Mouse (Mus musculus): ENCODE data around the gene Srsf2. TPM values are rescaled to one million over a fixed set of nuclear protein-coding genes. Genes with fewer than 3 reads are reported as not detected.
A peak's percentile ranks its signal among the peaks of the same experiment; 100 is the strongest.

Srsf2 gene
- polyA plus RNA-seq, 1 experiment from 2014 or later = 413 TPM

GRCm38 (mm10) chr11:116880839-116881238 lies 27.9 kb upstream of the Srsf2 start:
- no peak for ATAC-seq (ENCODE audit: insufficient read depth)
- no peak overlapping the region for H3K4me2 ChIP-seq
- H3K4me3 ChIP-seq (replicated peaks) = no peak overlapping the region
- no peak overlapping the region for H3K27ac ChIP-seq (replicated peaks)
- H3K9me3 ChIP-seq (replicated peaks) = no peaks in the 10 kb centered on the region
- H3K27me3 ChIP-seq = peaks cover 7% of the 10 kb centered on the region; the same call in 1 of the 2 replicates
- WGBS (ENCODE audit: insufficient replicate concordance) = 62% methylated on average over 7 of the region's 7 CpGs
- no peaks in the 10 kb centered on the region; the same call in 1 of the 2 replicates for H3K4me1 ChIP-seq (replicated peaks)
- no peaks in the 10 kb centered on the region for H3K36me3 ChIP-seq (replicated peaks)
- no peak overlapping the region for H3K9ac ChIP-seq

- no peak overlapping the region for H3K9ac ChIP-seq
- ATAC-seq (ENCODE audit: insufficient read depth) = no peak
- H3K4me1 ChIP-seq (replicated peaks) = no peaks in the 10 kb centered on the region
- no peaks in the 10 kb centered on the region for H3K9me3 ChIP-seq (replicated peaks)
- no peaks in the 10 kb centered on the region for H3K27me3 ChIP-seq
- peaks cover 17% of the 10 kb centered on the region for H3K36me3 ChIP-seq (replicated peaks)
- no peak overlapping the region for H3K27ac ChIP-seq (replicated peaks)
- 82% methylated on average over 8 of the region's 8 CpGs for WGBS (ENCODE audit: insufficient replicate concordance)
- H3K4me2 ChIP-seq = no peak overlapping the region
- no peak overlapping the region for H3K4me3 ChIP-seq (replicated peaks)
Measured at GRCm38 (mm10) chr11:116878454-116878853, 25.6 kb upstream of the Srsf2 start.

DNA sequence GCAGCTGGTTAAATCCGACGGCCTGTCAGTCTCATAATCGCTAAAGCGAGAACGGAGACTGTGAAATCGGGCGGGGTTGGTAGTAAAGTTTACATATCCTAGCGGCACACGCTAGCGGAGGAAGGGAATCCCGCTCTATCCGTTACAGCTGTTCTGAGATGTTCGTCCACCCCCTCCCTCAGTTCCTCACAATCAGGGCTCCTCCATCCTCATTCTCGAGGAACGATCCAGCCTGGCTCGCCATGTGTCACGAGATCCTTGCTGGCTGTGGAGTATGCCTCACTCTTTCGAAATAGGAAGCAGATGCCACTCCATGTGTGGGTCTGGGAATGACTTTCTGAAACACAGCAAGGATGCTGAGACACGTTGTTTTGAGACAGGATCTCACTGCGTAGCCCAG lies 21.1 kb upstream of the Srsf2 start:
- no peak overlapping the region for H3K9ac ChIP-seq
- no peak for ATAC-seq (ENCODE audit: insufficient read depth)
- no peaks in the 10 kb centered on the region for H3K9me3 ChIP-seq (replicated peaks)
- no peak overlapping the region for H3K4me2 ChIP-seq
- 85% methylated on average over 20 of the region's 20 CpGs for WGBS (ENCODE audit: insufficient replicate concordance)
- no peak overlapping the region for H3K4me3 ChIP-seq (replicated peaks)
- H3K4me1 ChIP-seq (replicated peaks) = no peaks in the 10 kb centered on the region
- H3K27me3 ChIP-seq = no peaks in the 10 kb centered on the region
- no peak overlapping the region for H3K27ac ChIP-seq (replicated peaks)
- H3K36me3 ChIP-seq (replicated peaks) = peaks cover 42% of the 10 kb centered on the region

- no peaks in the 10 kb centered on the region for H3K4me1 ChIP-seq (replicated peaks)
- ATAC-seq (ENCODE audit: insufficient read depth) = no peak
- no peak overlapping the region for H3K4me3 ChIP-seq (replicated peaks)
- no peak overlapping the region for H3K4me2 ChIP-seq
- 78% methylated on average over 9 of the region's 9 CpGs for WGBS (ENCODE audit: insufficient replicate concordance)
- no peaks in the 10 kb centered on the region for H3K9me3 ChIP-seq (replicated peaks)
- peaks cover 42% of the 10 kb centered on the region for H3K36me3 ChIP-seq (replicated peaks)
- no peak overlapping the region for H3K9ac ChIP-seq
- no peaks in the 10 kb centered on the region for H3K27me3 ChIP-seq
- H3K27ac ChIP-seq (replicated peaks) = no peak overlapping the region
Measured at GRCm38 (mm10) chr11:116871538-116871937, 18.6 kb upstream of the Srsf2 start.

GRCm38 (mm10) chr11:116869641-116870040 lies 16.7 kb upstream of the Srsf2 start:
- Histone ChIP-seq H3K9me3 (replicated peaks) (no peaks in the 10 kb centered on the region), H3K36me3 (replicated peaks) (peaks cover 41% of the 10 kb centered on the region), H3K4me3 (replicated peaks) (no peak overlapping the region), H3K9ac (no peak overlapping the region), H3K27me3 (no peaks in the 10 kb centered on the region), H3K4me1 (replicated peaks) (no peaks in the 10 kb centered on the region), H3K27ac (replicated peaks) (no peak overlapping the region), H3K4me2 (no peak overlapping the region)
- ATAC-seq (ENCODE audit: insufficient read depth) = no peak
- 68% methylated on average over 4 of the region's 4 CpGs for WGBS (ENCODE audit: insufficient replicate concordance)

DNA sequence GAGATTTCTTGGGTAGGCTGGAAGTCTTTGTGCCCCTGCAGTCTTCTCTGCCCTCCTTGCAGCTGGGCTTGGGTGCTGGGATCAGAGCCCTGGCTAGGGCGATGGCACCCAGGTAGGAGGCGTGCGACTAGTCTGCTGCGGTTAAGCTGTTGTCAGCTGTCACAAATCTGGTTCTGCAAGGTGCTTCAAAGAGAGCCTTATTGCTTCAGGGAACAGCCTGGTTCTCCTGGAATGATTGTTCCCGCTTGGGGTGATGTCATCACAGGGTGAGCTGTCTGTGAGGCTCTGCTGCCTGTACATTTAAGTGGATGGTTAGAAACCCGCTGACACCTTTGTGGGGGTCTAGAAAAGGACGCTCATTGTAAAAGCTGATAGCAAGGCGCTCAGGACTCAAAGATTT lies 16.3 kb upstream of the Srsf2 start:
- Histone ChIP-seq H3K4me1 (replicated peaks) (no peaks in the 10 kb centered on the region; the same call in 1 of the 2 replicates), H3K4me2 (no peak overlapping the region), H3K36me3 (replicated peaks) (peaks cover 37% of the 10 kb centered on the region), H3K27ac (replicated peaks) (no peak overlapping the region), H3K27me3 (no peaks in the 10 kb centered on the region), H3K9me3 (replicated peaks) (no peaks in the 10 kb centered on the region), H3K4me3 (replicated peaks) (no peak overlapping the region), H3K9ac (no peak overlapping the region)
- WGBS (ENCODE audit: insufficient replicate concordance) = 77% methylated on average over 8 of the region's 8 CpGs
- ATAC-seq (ENCODE audit: insufficient read depth) = no peak

GRCm38 (mm10) chr11:116868129-116868528 lies 15.2 kb upstream of the Srsf2 start:
- no peaks in the 10 kb centered on the region; the same call in 1 of the 2 replicates for H3K4me1 ChIP-seq (replicated peaks)
- H3K36me3 ChIP-seq (replicated peaks) = peaks cover 36% of the 10 kb centered on the region
- no peak overlapping the region for H3K9ac ChIP-seq
- no peaks in the 10 kb centered on the region for H3K27me3 ChIP-seq
- WGBS (ENCODE audit: insufficient replicate concordance) = 56% methylated on average over 3 of the region's 3 CpGs
- ATAC-seq (ENCODE audit: insufficient read depth) = no peak
- no peak overlapping the region for H3K4me3 ChIP-seq (replicated peaks)
- H3K4me2 ChIP-seq = no peak overlapping the region
- H3K9me3 ChIP-seq (replicated peaks) = no peaks in the 10 kb centered on the region
- no peak overlapping the region for H3K27ac ChIP-seq (replicated peaks)

DNA sequence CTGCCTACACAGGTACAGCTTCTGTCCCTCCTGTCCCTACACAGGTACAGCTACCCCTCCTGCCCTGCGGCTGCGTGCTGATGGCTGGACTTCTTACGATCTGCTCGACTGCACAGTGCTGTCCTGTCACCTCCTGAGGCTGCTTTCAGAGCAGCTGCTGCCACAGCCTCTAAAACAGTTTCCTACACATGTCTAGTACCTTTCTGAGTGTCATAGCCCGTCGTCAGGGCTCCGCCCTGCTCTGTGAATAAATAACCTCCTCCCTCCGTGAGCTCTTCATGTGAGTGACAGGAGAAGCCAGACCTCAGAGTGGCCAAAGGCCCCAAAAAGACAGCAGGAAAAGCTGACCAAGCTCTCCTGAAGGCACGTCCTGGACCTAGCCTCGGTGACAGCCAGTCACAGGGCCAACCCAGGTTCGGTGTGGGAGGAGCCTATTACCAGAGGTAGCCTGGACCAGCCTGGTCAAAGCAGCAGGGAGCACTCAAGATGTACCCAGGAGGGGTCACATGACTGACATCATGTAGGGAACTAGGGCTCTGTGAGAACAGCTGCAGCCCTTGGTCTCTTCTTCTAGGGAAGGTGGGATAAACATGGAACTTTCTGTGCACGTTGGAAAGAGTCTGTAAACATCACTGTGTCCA lies 13.2 kb upstream of the Srsf2 start:
- H3K4me2 ChIP-seq = no peak overlapping the region
- no peak overlapping the region for H3K27ac ChIP-seq (replicated peaks)
- no peak for ATAC-seq (ENCODE audit: insufficient read depth)
- H3K4me1 ChIP-seq (replicated peaks) = no peaks in the 10 kb centered on the region; the same call in 1 of the 2 replicates
- H3K9ac ChIP-seq = no peak overlapping the region
- no peaks in the 10 kb centered on the region for H3K27me3 ChIP-seq
- peaks cover 38% of the 10 kb centered on the region for H3K36me3 ChIP-seq (replicated peaks)
- H3K9me3 ChIP-seq (replicated peaks) = no peaks in the 10 kb centered on the region
- WGBS (ENCODE audit: insufficient replicate concordance) = 68% methylated on average over 12 of the region's 12 CpGs
- H3K4me3 ChIP-seq (replicated peaks) = no peak overlapping the region

DNA sequence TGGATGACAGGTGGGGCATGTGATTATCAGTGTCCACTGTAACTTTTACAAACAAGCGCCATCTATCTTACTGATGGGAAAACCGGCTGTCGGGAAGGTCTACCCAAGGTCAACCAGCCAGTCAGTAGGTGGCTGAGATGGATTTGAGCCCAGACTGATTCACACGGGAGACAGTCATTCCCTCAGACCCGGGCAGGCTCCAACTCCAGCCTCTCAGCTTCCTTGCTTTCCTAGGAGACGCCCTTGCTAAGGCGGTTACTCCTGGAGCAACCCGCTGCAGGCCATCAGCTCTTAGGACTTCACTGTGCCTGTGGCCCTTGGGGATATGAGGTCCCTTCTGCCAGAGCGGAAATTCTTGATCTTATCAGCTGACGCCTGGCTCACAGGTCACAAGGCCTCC lies 11.6 kb upstream of the Srsf2 start:
- Histone ChIP-seq H3K9ac (no peak overlapping the region), H3K27me3 (no peaks in the 10 kb centered on the region), H3K4me3 (replicated peaks) (no peak overlapping the region), H3K36me3 (replicated peaks) (peaks cover 45% of the 10 kb centered on the region), H3K9me3 (replicated peaks) (no peaks in the 10 kb centered on the region), H3K4me2 (no peak overlapping the region), H3K4me1 (replicated peaks) (no peaks in the 10 kb centered on the region; the same call in 1 of the 2 replicates), H3K27ac (replicated peaks) (no peak overlapping the region)
- ATAC-seq (ENCODE audit: insufficient read depth) = no peak
- 68% methylated on average over 10 of the region's 10 CpGs for WGBS (ENCODE audit: insufficient replicate concordance)

- no peak overlapping the region for H3K4me2 ChIP-seq
- no peaks in the 10 kb centered on the region for H3K9me3 ChIP-seq (replicated peaks)
- H3K4me3 ChIP-seq (replicated peaks) = no peak overlapping the region
- peaks cover 14% of the 10 kb centered on the region for H3K4me1 ChIP-seq (replicated peaks)
- no peak overlapping the region for H3K27ac ChIP-seq (replicated peaks)
- no peak for ATAC-seq (ENCODE audit: insufficient read depth)
- WGBS (ENCODE audit: insufficient replicate concordance) = 61% methylated on average over 12 of the region's 12 CpGs
- H3K9ac ChIP-seq = no peak overlapping the region
- peaks cover 32% of the 10 kb centered on the region for H3K36me3 ChIP-seq (replicated peaks)
- no peaks in the 10 kb centered on the region for H3K27me3 ChIP-seq
Measured at GRCm38 (mm10) chr11:116857183-116857850, 4.4 kb upstream of the Srsf2 start.

GRCm38 (mm10) chr11:116854279-116854678 lies 1.4 kb upstream of the Srsf2 start:
- peak overlapping the region; percentile 89 for H3K9ac ChIP-seq
- H3K4me3 ChIP-seq (replicated peaks) = peak overlapping the region; percentile 99
- ATAC-seq (ENCODE audit: insufficient read depth) = no peak
- H3K4me2 ChIP-seq = peak overlapping the region; percentile 85
- H3K36me3 ChIP-seq (replicated peaks) = peaks cover 33% of the 10 kb centered on the region
- no peaks in the 10 kb centered on the region for H3K9me3 ChIP-seq (replicated peaks)
- no peaks in the 10 kb centered on the region for H3K27me3 ChIP-seq
- H3K27ac ChIP-seq (replicated peaks) = peak overlapping the region; percentile 99
- peaks cover 23% of the 10 kb centered on the region for H3K4me1 ChIP-seq (replicated peaks)
- WGBS (ENCODE audit: insufficient replicate concordance) = 22% methylated on average over 10 of the region's 10 CpGs

Data from liver, embryonic 15.5 days (tissue).